Mouse (Mus musculus) spleen, adult 2 months (tissue): ENCODE data around the gene Agmat. TPM values are rescaled to one million over a fixed set of nuclear protein-coding genes. Genes with fewer than 3 reads are reported as not detected.
A peak's percentile ranks its signal among the peaks of the same experiment; 100 is the strongest.

Experiments used
- DNase-seq, 2 experiments: peaks; one replicate each; pipeline versions ENCODE4 v3.0.0 to v3.0.0-alpha.2; 2012 to 2021; ENCODE audit warnings: low spot score in 2 of 2, low read depth in 1 of 2
- H3K27ac ChIP-seq: fragments of 200-500 bp; 2 replicates; pipeline ENCODE4 v1.5.1; 2012; ENCODE audit warnings: low read length, inconsistent platforms; ENCODE audit not compliant: insufficient read depth
- H3K27me3 ChIP-seq: fragments of 200-500 bp; 2 replicates; pipeline ENCODE4 v1.6.1; 2012; ENCODE audit warnings: mild to moderate bottlenecking, moderate library complexity, low read length, inconsistent platforms; ENCODE audit not compliant: control insufficient read depth, insufficient read depth
- H3K36me3 ChIP-seq: fragments of 200-500 bp; 2 replicates; pipeline ENCODE4 v1.6.1; 2012; ENCODE audit warnings: mild to moderate bottlenecking, low read length, inconsistent platforms; ENCODE audit not compliant: control insufficient read depth, insufficient read depth
- H3K4me1 ChIP-seq: fragments of 200-500 bp; 2 replicates; pipeline ENCODE4 v1.6.1; 2011; ENCODE audit warnings: inconsistent platforms; ENCODE audit not compliant: control insufficient read depth, insufficient read depth, insufficient read length
- H3K4me3 ChIP-seq: fragments of 200-500 bp; 2 replicates; pipeline ENCODE4 v1.5.1; 2011; ENCODE audit warnings: mild to moderate bottlenecking, inconsistent platforms; ENCODE audit not compliant: insufficient read depth, insufficient read length; ENCODE audit errors: extremely low read depth
- CTCF ChIP-seq: fragments of 200-500 bp; IDR thresholded peaks from 2 replicates; pipeline ENCODE4 v1.5.1; 2011; ENCODE audit warnings: mild to moderate bottlenecking, inconsistent platforms; ENCODE audit not compliant: insufficient read depth, insufficient read length, insufficient replicate concordance; ENCODE audit errors: extremely low read depth
- POLR2A ChIP-seq: fragments of 200-500 bp; IDR thresholded peaks from 2 replicates; pipeline ENCODE4 v1.6.1; 2011; ENCODE audit warnings: low read depth, low read length, inconsistent platforms
- WGBS: fragments of 180-500 bp; shearing (Covaris S2); methylation state at CpG from one replicate; pipeline ENCODE4 v1.1.7; 2018; 5-methylcytosine and 5-hydroxymethylcytosine counted together
- polyA plus RNA-seq: library from polyadenylated mRNA; depleted of rRNA; stranded (reverse); fragments of >200 nt; gene quantifications from 2 replicates; pipeline ENCODE4 v1.2.3, GENCODE M21; 2012

The Agmat gene
- polyA plus RNA-seq, 1 experiment: 0.18 TPM

DNA sequence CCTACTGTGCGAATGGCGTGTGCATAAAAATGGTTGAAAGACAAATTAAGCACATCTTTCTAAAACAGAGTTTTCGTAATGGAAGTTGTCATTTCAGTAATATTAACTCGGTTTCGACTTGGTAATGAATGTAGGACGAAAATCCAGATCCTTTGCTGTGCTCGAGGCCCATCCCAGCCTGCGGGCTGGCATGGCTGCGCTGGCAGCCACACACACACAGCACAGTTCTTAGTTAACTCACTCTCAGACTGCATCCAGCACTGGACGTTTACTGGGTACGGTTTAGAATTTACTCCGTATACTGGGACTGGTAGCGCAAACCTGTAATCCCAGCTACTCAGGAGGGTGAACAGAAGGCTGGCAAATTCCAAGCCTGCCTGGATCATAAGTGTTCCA, 22.8 kb upstream of the Agmat start:
- Histone ChIP-seq H3K27me3 (no peaks in the 10 kb centered on the region), H3K4me3 (peak overlapping the region; percentile 63), H3K27ac (peak overlapping the region; percentile 36), H3K4me1 (0 out of 2 replicates have a peak, but pooled peaks cover 8% of the 10 kb centered on the region), H3K36me3 (no peaks in the 10 kb centered on the region)
- TF ChIP-seq CTCF: no peak
- TF ChIP-seq POLR2A: no peak
- 7% methylated on average over 13 of the region's 13 CpGs for WGBS
- no peak for DNase-seq

- H3K36me3 ChIP-seq: no peaks in the 10 kb centered on the region
- H3K4me3 ChIP-seq: no peak overlapping the region
- WGBS: 32% methylated on average over 11 of the region's 11 CpGs
- no peak overlapping the region; the same call in 1 of the 2 replicates for H3K27ac ChIP-seq
- TF ChIP-seq POLR2A (no peak), CTCF (no peak)
- DNase-seq: no peak
- H3K4me1 ChIP-seq: 0 out of 2 replicates have a peak, but pooled peaks cover 5% of the 10 kb centered on the region
- no peaks in the 10 kb centered on the region for H3K27me3 ChIP-seq
These were observed 21.9 kb upstream of the Agmat start for GRCm38 (mm10) chr4:141724594-141724993.

DNA sequence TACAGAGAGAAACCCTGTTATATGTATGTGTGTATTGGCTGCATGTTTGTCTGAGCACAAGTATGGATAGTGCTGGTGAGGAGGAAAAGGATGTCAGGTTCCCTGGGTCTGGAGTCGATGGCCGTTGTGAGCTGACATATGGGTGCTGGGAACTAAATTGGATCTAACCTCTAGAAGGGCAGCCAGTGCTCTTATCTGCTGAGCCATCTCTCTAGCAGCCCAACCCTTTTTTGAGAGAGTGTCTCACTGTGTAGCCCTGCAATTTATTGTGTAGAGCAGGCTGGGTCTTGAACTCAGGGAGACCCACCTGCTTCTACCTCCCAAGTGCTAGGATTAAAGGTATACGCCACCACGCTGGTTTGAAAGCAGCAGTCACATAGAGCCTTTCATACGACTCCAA, 21.2 kb upstream of the Agmat start:
- TF ChIP-seq CTCF (no peak), POLR2A (no peak)
- H3K4me3 ChIP-seq: no peak overlapping the region
- H3K27me3 ChIP-seq: no peaks in the 10 kb centered on the region
- H3K27ac ChIP-seq: no peak overlapping the region
- H3K4me1 ChIP-seq: 0 out of 2 replicates have a peak, but pooled peaks cover 5% of the 10 kb centered on the region
- H3K36me3 ChIP-seq: no peaks in the 10 kb centered on the region
- no peak for DNase-seq
- 88% methylated on average over 5 of the region's 5 CpGs for WGBS

- 59% methylated on average over 3 of the region's 3 CpGs for WGBS
- Histone ChIP-seq H3K27ac (no peak overlapping the region), H3K4me3 (no peak overlapping the region), H3K36me3 (no peaks in the 10 kb centered on the region), H3K27me3 (no peaks in the 10 kb centered on the region), H3K4me1 (0 out of 2 replicates have a peak, but pooled peaks cover 5% of the 10 kb centered on the region)
- DNase-seq: no peak
- TF ChIP-seq CTCF (no peak), POLR2A (no peak)
These were observed 20.7 kb upstream of the Agmat start for GRCm38 (mm10) chr4:141725738-141726137.

DNA sequence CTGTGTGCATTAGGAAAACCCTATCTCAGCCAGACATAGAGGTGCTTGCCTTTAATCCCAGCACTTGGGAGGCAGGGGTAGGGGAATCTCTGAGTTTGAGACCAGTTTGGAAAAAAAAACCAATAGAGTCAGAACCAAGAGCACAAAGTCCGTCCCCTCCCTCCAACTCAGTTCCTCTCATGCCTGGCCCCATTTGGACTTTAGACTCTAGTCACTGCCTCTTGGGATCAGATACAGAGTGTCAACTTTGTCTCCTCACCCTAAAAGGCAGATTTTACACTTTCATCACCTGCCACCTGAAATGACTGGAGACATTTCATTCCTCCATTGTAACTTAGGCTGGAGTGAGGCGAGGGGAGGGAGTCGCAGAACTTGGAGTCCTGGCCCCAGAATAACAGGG, 17.2 kb upstream of the Agmat start:
- WGBS: 96% methylated on average over 3 of the region's 3 CpGs
- Histone ChIP-seq H3K27me3 (no peaks in the 10 kb centered on the region), H3K36me3 (no peaks in the 10 kb centered on the region), H3K27ac (no peak overlapping the region), H3K4me3 (no peak overlapping the region), H3K4me1 (no peaks in the 10 kb centered on the region)
- TF ChIP-seq POLR2A: no peak
- no peak for TF ChIP-seq CTCF
- DNase-seq: no peak

GRCm38 (mm10) chr4:141730401-141730800, 16.1 kb upstream of the Agmat start:
- no peaks in the 10 kb centered on the region for H3K27me3 ChIP-seq
- H3K36me3 ChIP-seq: no peaks in the 10 kb centered on the region
- 89% methylated on average over 13 of the region's 13 CpGs for WGBS
- no peak overlapping the region for H3K4me3 ChIP-seq
- TF ChIP-seq CTCF: no peak
- no peak for TF ChIP-seq POLR2A
- no peaks in the 10 kb centered on the region for H3K4me1 ChIP-seq
- no peak for DNase-seq
- H3K27ac ChIP-seq: no peak overlapping the region

DNA sequence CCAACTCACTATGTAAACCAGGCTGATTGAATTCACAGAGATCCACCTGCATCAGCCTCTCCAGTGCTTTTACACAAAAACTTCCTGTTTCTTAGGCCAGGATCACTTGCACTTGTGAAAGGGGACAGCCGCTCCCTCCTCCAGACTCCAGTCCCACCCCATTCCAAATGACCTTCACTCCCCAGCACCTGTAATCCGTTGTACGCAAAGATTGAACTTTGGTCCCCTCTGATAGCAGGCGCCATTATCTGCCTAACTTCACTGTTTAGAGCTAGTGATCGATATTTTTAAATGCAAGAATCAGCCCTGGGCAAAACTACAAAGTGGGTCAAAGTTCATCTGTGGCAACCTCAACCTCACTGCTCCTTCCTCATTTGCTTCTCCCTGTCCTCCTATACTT, 14.7 kb upstream of the Agmat start:
- H3K4me1 ChIP-seq: no peaks in the 10 kb centered on the region
- TF ChIP-seq CTCF (no peak), POLR2A (no peak)
- no peak overlapping the region for H3K4me3 ChIP-seq
- no peaks in the 10 kb centered on the region for H3K36me3 ChIP-seq
- H3K27ac ChIP-seq: no peak overlapping the region
- WGBS: 83% methylated on average over 5 of the region's 5 CpGs
- H3K27me3 ChIP-seq: no peaks in the 10 kb centered on the region
- no peak for DNase-seq
